Mouse (Mus musculus): ENCODE measurements around the gene Tcam1. TPM values are rescaled to one million over a fixed set of nuclear protein-coding genes. Genes with fewer than 3 reads are reported as not detected.

Gene Tcam1
- polyA plus RNA-seq, 1 experiment from 2014 or later = 0.05 TPM

- Histone ChIP-seq H3K27me3 (replicated peaks) (no peaks in the 10 kb centered on the region), H3K27ac (ENCODE audit: poor library complexity, severe bottlenecking) (no peak overlapping the region), H3K4me1 (replicated peaks) (no peaks in the 10 kb centered on the region), H3K9me3 (replicated peaks) (no peaks in the 10 kb centered on the region), H3K36me3 (no peaks in the 10 kb centered on the region), H3K9ac (no peak overlapping the region), H3K4me3 (no peak overlapping the region), H3K4me2 (no peak overlapping the region)
- 20% methylated on average over 2 of the region's 2 CpGs for WGBS
- no peak for ATAC-seq (ENCODE audit: insufficient number of reproducible peaks, low FRiP score)
These were observed 26.2 kb downstream of the Tcam1 start for GRCm38 (mm10) chr11:106302634-106303033.

DNA sequence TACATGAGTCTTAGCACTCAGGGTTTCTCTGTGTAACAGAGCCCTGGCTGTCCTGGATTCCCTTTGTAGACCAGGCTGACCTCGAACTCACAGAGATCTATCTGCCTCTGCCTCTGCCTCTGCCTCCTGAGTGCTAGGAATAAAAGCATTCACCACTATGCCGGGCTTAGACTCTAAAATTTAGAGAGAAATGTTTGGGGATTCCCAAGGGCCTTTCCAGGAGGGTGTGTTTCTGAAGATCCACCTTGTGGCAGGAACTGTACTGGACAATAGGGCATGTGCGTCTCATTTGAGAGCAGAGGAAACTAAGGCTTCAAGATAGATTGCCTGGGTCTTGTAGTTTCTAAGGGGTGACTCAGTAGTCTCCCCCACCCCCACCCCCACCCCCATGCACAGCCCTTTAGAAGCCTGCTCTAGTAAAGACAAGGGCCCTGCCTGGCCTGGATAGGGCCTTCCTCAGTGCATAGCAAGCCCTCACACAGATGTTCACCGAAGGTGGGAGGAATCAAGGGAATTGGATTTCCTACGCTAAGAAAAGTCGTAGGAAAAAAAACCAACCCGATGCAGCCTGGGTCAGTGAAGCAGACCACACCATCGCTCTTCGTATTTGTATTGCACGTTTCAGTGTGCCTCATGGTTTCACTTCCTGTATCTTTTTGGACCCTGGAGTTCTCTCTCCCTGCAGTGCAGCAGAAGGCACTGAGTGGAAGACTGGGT, 29.0 kb downstream of the Tcam1 start:
- H3K4me2 ChIP-seq = no peak overlapping the region
- H3K4me1 ChIP-seq (replicated peaks) = no peaks in the 10 kb centered on the region
- no peak overlapping the region for H3K9ac ChIP-seq
- no peak overlapping the region for H3K4me3 ChIP-seq
- H3K27ac ChIP-seq (ENCODE audit: poor library complexity, severe bottlenecking) = no peak overlapping the region
- no peaks in the 10 kb centered on the region for H3K27me3 ChIP-seq (replicated peaks)
- WGBS = 84% methylated on average over 10 of the region's 10 CpGs
- no peak for ATAC-seq (ENCODE audit: insufficient number of reproducible peaks, low FRiP score)
- H3K9me3 ChIP-seq (replicated peaks) = no peaks in the 10 kb centered on the region
- H3K36me3 ChIP-seq = no peaks in the 10 kb centered on the region

GRCm38 (mm10) chr11:106306065-106306385, 29.6 kb downstream of the Tcam1 start:
- no peaks in the 10 kb centered on the region for H3K27me3 ChIP-seq (replicated peaks)
- WGBS = 85% methylated on average over 3 of the region's 3 CpGs
- no peak overlapping the region for H3K9ac ChIP-seq
- no peaks in the 10 kb centered on the region for H3K9me3 ChIP-seq (replicated peaks)
- H3K4me3 ChIP-seq = no peak overlapping the region
- H3K27ac ChIP-seq (ENCODE audit: poor library complexity, severe bottlenecking) = no peak overlapping the region
- H3K36me3 ChIP-seq = no peaks in the 10 kb centered on the region
- H3K4me1 ChIP-seq (replicated peaks) = no peaks in the 10 kb centered on the region
- no peak for ATAC-seq (ENCODE audit: insufficient number of reproducible peaks, low FRiP score)
- no peak overlapping the region for H3K4me2 ChIP-seq

- H3K9ac ChIP-seq = no peak overlapping the region
- no peak overlapping the region for H3K4me2 ChIP-seq
- H3K4me1 ChIP-seq (replicated peaks) = no peaks in the 10 kb centered on the region
- no peak overlapping the region for H3K27ac ChIP-seq (ENCODE audit: poor library complexity, severe bottlenecking)
- H3K9me3 ChIP-seq (replicated peaks) = no peaks in the 10 kb centered on the region
- H3K36me3 ChIP-seq = no peaks in the 10 kb centered on the region
- H3K27me3 ChIP-seq (replicated peaks) = no peaks in the 10 kb centered on the region
- no peak overlapping the region for H3K4me3 ChIP-seq
- no peak for ATAC-seq (ENCODE audit: insufficient number of reproducible peaks, low FRiP score)
- whole genome bisulfite sequencing = 80% methylated on average over 9 of the region's 9 CpGs
These were observed 30.3 kb downstream of the Tcam1 start for GRCm38 (mm10) chr11:106306758-106307157.

- H3K4me1 ChIP-seq (replicated peaks) = no peaks in the 10 kb centered on the region
- no peaks in the 10 kb centered on the region for H3K9me3 ChIP-seq (replicated peaks)
- no peak overlapping the region for H3K27ac ChIP-seq (ENCODE audit: poor library complexity, severe bottlenecking)
- H3K27me3 ChIP-seq (replicated peaks) = no peaks in the 10 kb centered on the region
- ATAC-seq (ENCODE audit: insufficient number of reproducible peaks, low FRiP score) = no peak
- no peak overlapping the region for H3K4me2 ChIP-seq
- H3K9ac ChIP-seq = no peak overlapping the region
- no peaks in the 10 kb centered on the region for H3K36me3 ChIP-seq
- H3K4me3 ChIP-seq = no peak overlapping the region
- 64% methylated on average over 5 of the region's 5 CpGs for whole genome bisulfite sequencing
These were observed 31.0 kb downstream of the Tcam1 start for GRCm38 (mm10) chr11:106307432-106307831.

GRCm38 (mm10) chr11:106308162-106308561, 31.7 kb downstream of the Tcam1 start:
- Histone ChIP-seq H3K4me3 (no peak overlapping the region), H3K36me3 (no peaks in the 10 kb centered on the region), H3K9ac (no peak overlapping the region), H3K27ac (ENCODE audit: poor library complexity, severe bottlenecking) (no peak overlapping the region), H3K27me3 (replicated peaks) (no peaks in the 10 kb centered on the region), H3K4me2 (no peak overlapping the region), H3K4me1 (replicated peaks) (no peaks in the 10 kb centered on the region), H3K9me3 (replicated peaks) (no peaks in the 10 kb centered on the region)
- ATAC-seq (ENCODE audit: insufficient number of reproducible peaks, low FRiP score) = no peak
- WGBS = 85% methylated on average over 11 of the region's 11 CpGs

DNA sequence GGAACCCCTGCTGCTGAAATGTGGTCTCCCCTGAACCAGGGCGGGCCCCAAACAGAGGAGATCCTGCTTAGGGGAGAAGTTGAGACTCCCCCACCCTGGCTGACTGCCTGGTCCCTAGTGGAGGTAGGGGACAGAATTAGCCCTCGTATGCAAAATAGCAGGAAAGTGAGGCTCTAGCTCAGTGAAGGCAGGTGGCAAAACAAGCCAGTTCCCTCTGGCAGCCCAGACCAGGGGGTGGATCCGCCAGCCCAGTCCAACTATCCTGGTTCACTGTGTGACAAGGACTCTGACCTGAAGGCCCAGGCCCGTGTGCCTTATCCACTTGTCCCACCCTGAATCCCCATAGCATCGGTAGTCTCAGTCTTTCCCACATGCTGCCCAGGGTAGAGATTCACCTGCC, 33.7 kb downstream of the Tcam1 start:
- Histone ChIP-seq H3K9me3 (replicated peaks) (no peaks in the 10 kb centered on the region), H3K4me1 (replicated peaks) (peaks cover 6% of the 10 kb centered on the region; the same call in 1 of the 2 replicates), H3K27ac (ENCODE audit: poor library complexity, severe bottlenecking) (no peak overlapping the region), H3K27me3 (replicated peaks) (no peaks in the 10 kb centered on the region), H3K4me2 (no peak overlapping the region), H3K4me3 (no peak overlapping the region), H3K9ac (no peak overlapping the region), H3K36me3 (no peaks in the 10 kb centered on the region)
- 63% methylated on average over 5 of the region's 5 CpGs for WGBS
- ATAC-seq (ENCODE audit: insufficient number of reproducible peaks, low FRiP score) = no peak

GRCm38 (mm10) chr11:106313533-106313932, 37.1 kb downstream of the Tcam1 start:
- no peak overlapping the region for H3K27ac ChIP-seq (ENCODE audit: poor library complexity, severe bottlenecking)
- H3K9ac ChIP-seq = no peak overlapping the region
- 62% methylated on average over 5 of the region's 5 CpGs for WGBS

GRCm38 (mm10) chr11:106314333-106314812, 37.9 kb downstream of the Tcam1 start, which contains the start of gene Cd79b:
Gene Cd79b, minus strand, starts transcription at chr11:106314762.
- Histone ChIP-seq H3K9me3 (replicated peaks) (no peaks in the 10 kb centered on the region), H3K4me3 (no peak within 1 kb of the TSS), H3K4me1 (replicated peaks) (peaks cover 14% of the 10 kb centered on the region), H3K4me2 (no peak within 1 kb of the TSS), H3K27ac (ENCODE audit: poor library complexity, severe bottlenecking) (no peak within 1 kb of the TSS), H3K36me3 (no peaks in the 10 kb centered on the region), H3K9ac (no peak within 1 kb of the TSS), H3K27me3 (replicated peaks) (no peaks in the 10 kb centered on the region)
- WGBS = 63% methylated on average over 9 of the region's 9 CpGs
- no peak for ATAC-seq (ENCODE audit: insufficient number of reproducible peaks, low FRiP score)

More at GRCm38 (mm10) chr11:106313533-106313932, 37.1 kb downstream of the Tcam1 start:
- H3K36me3 ChIP-seq = no peaks in the 10 kb centered on the region
- no peaks in the 10 kb centered on the region for H3K27me3 ChIP-seq (replicated peaks)
- H3K4me1 ChIP-seq (replicated peaks) = peaks cover 9% of the 10 kb centered on the region
- H3K9me3 ChIP-seq (replicated peaks) = no peaks in the 10 kb centered on the region
- no peak for ATAC-seq (ENCODE audit: insufficient number of reproducible peaks, low FRiP score)
- H3K4me2 ChIP-seq = no peak overlapping the region
- no peak overlapping the region for H3K4me3 ChIP-seq

- Histone ChIP-seq H3K9ac (no peak overlapping the region), H3K4me2 (no peak overlapping the region), H3K4me3 (no peak overlapping the region), H3K27me3 (replicated peaks) (no peaks in the 10 kb centered on the region), H3K4me1 (replicated peaks) (peaks cover 14% of the 10 kb centered on the region), H3K36me3 (no peaks in the 10 kb centered on the region), H3K27ac (ENCODE audit: poor library complexity, severe bottlenecking) (no peak overlapping the region), H3K9me3 (replicated peaks) (no peaks in the 10 kb centered on the region)
- ATAC-seq (ENCODE audit: insufficient number of reproducible peaks, low FRiP score) = no peak
- WGBS = 77% methylated on average over 1 of the region's 1 CpGs
These were observed 39.9 kb downstream of the Tcam1 start for GRCm38 (mm10) chr11:106316416-106316815.

GRCm38 (mm10) chr11:106317801-106318200, 41.3 kb downstream of the Tcam1 start:
- Histone ChIP-seq H3K36me3 (no peaks in the 10 kb centered on the region), H3K9ac (no peak overlapping the region), H3K9me3 (replicated peaks) (no peaks in the 10 kb centered on the region), H3K27me3 (replicated peaks) (no peaks in the 10 kb centered on the region), H3K27ac (ENCODE audit: poor library complexity, severe bottlenecking) (no peak overlapping the region), H3K4me2 (no peak overlapping the region), H3K4me3 (no peak overlapping the region), H3K4me1 (replicated peaks) (peaks cover 14% of the 10 kb centered on the region)
- 79% methylated on average over 7 of the region's 7 CpGs for whole genome bisulfite sequencing
- no peak for ATAC-seq (ENCODE audit: insufficient number of reproducible peaks, low FRiP score)
